Mouse (Mus musculus): ENCODE results near the gene Rph3a. TPM values are rescaled to one million over a fixed set of nuclear protein-coding genes. Genes with fewer than 3 reads are reported as not detected.
"Not testable (repeated sequence)": the region's sequence is repeated elsewhere in the genome, so short reads cannot be mapped to it uniquely, and the experiment has no call there.

Gene Rph3a
- polyA plus RNA-seq, 1 experiment from 2014 or later: 21.3 TPM

- 89% methylated on average over 4 of the region's 4 CpGs for WGBS
- Histone ChIP-seq H3K9ac (replicated peaks) (no peak overlapping the region), H3K27ac (replicated peaks) (no peak overlapping the region), H3K27me3 (no peaks in the 10 kb centered on the region), H3K36me3 (no peaks in the 10 kb centered on the region), H3K4me2 (replicated peaks) (no peak overlapping the region), H3K4me1 (no peaks in the 10 kb centered on the region), H3K4me3 (no peak overlapping the region), H3K9me3 (no peaks in the 10 kb centered on the region)
- ATAC-seq (replicated peaks): no peak
Measured at GRCm38 (mm10) chr5:120937841-120938240, 72.1 kb downstream of the Rph3a start.

GRCm38 (mm10) chr5:120933966-120934365, 75.9 kb downstream of the Rph3a start:
- Histone ChIP-seq H3K4me2 (replicated peaks) (no peak overlapping the region), H3K36me3 (no peaks in the 10 kb centered on the region), H3K4me3 (no peak overlapping the region), H3K9me3 (no peaks in the 10 kb centered on the region), H3K9ac (replicated peaks) (no peak overlapping the region), H3K4me1 (no peaks in the 10 kb centered on the region), H3K27me3 (no peaks in the 10 kb centered on the region), H3K27ac (replicated peaks) (no peak overlapping the region)
- 16% methylated on average over 5 of the region's 5 CpGs for WGBS
- no peak for ATAC-seq (replicated peaks)

GRCm38 (mm10) chr5:120927036-120927435, 82.9 kb downstream of the Rph3a start:
- H3K9ac ChIP-seq (replicated peaks): no peak overlapping the region
- H3K27ac ChIP-seq (replicated peaks): no peak overlapping the region
- no peak overlapping the region for H3K4me3 ChIP-seq
- ATAC-seq (replicated peaks): no peak
- WGBS: 0% methylated on average over 1 of the region's 1 CpGs
- no peak overlapping the region for H3K4me2 ChIP-seq (replicated peaks)
- H3K4me1 ChIP-seq: no peaks in the 10 kb centered on the region
- H3K36me3 ChIP-seq: no peaks in the 10 kb centered on the region
- H3K9me3 ChIP-seq: no peaks in the 10 kb centered on the region
- no peaks in the 10 kb centered on the region for H3K27me3 ChIP-seq

- 83% methylated on average over 2 of the region's 2 CpGs for WGBS
- not testable (repeated sequence) for ATAC-seq (replicated peaks); H3K9ac ChIP-seq (replicated peaks); H3K4me3 ChIP-seq; H3K4me1 ChIP-seq; H3K4me2 ChIP-seq (replicated peaks); H3K27ac ChIP-seq (replicated peaks); H3K9me3 ChIP-seq; H3K36me3 ChIP-seq; H3K27me3 ChIP-seq
Measured at GRCm38 (mm10) chr5:120926311-120926710, 83.6 kb downstream of the Rph3a start.

GRCm38 (mm10) chr5:120924520-120924919, 85.4 kb downstream of the Rph3a start:
- not testable (repeated sequence) for ATAC-seq (replicated peaks); H3K9me3 ChIP-seq; H3K4me3 ChIP-seq; H3K27ac ChIP-seq (replicated peaks); H3K27me3 ChIP-seq; H3K36me3 ChIP-seq; H3K4me1 ChIP-seq; H3K4me2 ChIP-seq (replicated peaks); H3K9ac ChIP-seq (replicated peaks)
- 88% methylated on average over 4 of the region's 4 CpGs for WGBS

GRCm38 (mm10) chr5:120923969-120924368, 85.9 kb downstream of the Rph3a start:
- Histone ChIP-seq H3K9me3 (no peaks in the 10 kb centered on the region), H3K4me2 (replicated peaks) (no peak overlapping the region), H3K27me3 (no peaks in the 10 kb centered on the region), H3K36me3 (no peaks in the 10 kb centered on the region), H3K4me1 (no peaks in the 10 kb centered on the region), H3K9ac (replicated peaks) (no peak overlapping the region), H3K27ac (replicated peaks) (no peak overlapping the region), H3K4me3 (no peak overlapping the region)
- 84% methylated on average over 4 of the region's 4 CpGs for WGBS
- ATAC-seq (replicated peaks): no peak

- Histone ChIP-seq H3K9me3 (no peaks in the 10 kb centered on the region), H3K9ac (replicated peaks) (no peak overlapping the region), H3K4me3 (no peak overlapping the region), H3K4me2 (replicated peaks) (no peak overlapping the region), H3K27ac (replicated peaks) (no peak overlapping the region), H3K27me3 (no peaks in the 10 kb centered on the region), H3K36me3 (no peaks in the 10 kb centered on the region), H3K4me1 (no peaks in the 10 kb centered on the region)
- no peak for ATAC-seq (replicated peaks)
- WGBS: 79% methylated on average over 3 of the region's 3 CpGs
Measured at GRCm38 (mm10) chr5:120920296-120920695, 89.6 kb downstream of the Rph3a start.

- H3K4me2 ChIP-seq (replicated peaks); H3K4me3 ChIP-seq; H3K9me3 ChIP-seq; H3K4me1 ChIP-seq; H3K9ac ChIP-seq (replicated peaks); H3K27ac ChIP-seq (replicated peaks); ATAC-seq (replicated peaks); H3K36me3 ChIP-seq; H3K27me3 ChIP-seq: not testable (repeated sequence)
- 71% methylated on average over 2 of the region's 2 CpGs for WGBS
Measured at GRCm38 (mm10) chr5:120919156-120919935, 90.5 kb downstream of the Rph3a start.

GRCm38 (mm10) chr5:120914204-120914603, 95.7 kb downstream of the Rph3a start, which contains the start of gene Oas1d:
Gene Oas1d, plus strand, starts transcription at chr5:120914536.
- H3K27me3 ChIP-seq; H3K9ac ChIP-seq (replicated peaks); H3K4me1 ChIP-seq; H3K4me3 ChIP-seq; H3K36me3 ChIP-seq; H3K27ac ChIP-seq (replicated peaks); H3K4me2 ChIP-seq (replicated peaks); H3K9me3 ChIP-seq; ATAC-seq (replicated peaks): not testable (repeated sequence)
- WGBS: 42% methylated on average over 8 of the region's 8 CpGs

GRCm38 (mm10) chr5:120908196-120908920, 101.5 kb downstream of the Rph3a start:
- Histone ChIP-seq H3K27me3 (no peaks in the 10 kb centered on the region), H3K4me2 (replicated peaks) (no peak overlapping the region), H3K4me3 (no peak overlapping the region), H3K36me3 (no peaks in the 10 kb centered on the region), H3K9ac (replicated peaks) (no peak overlapping the region), H3K9me3 (no peaks in the 10 kb centered on the region), H3K27ac (replicated peaks) (no peak overlapping the region), H3K4me1 (no peaks in the 10 kb centered on the region)
- ATAC-seq (replicated peaks): no peak
- WGBS: 56% methylated on average over 7 of the region's 7 CpGs

- not testable (repeated sequence) for H3K36me3 ChIP-seq; ATAC-seq (replicated peaks); H3K4me1 ChIP-seq; H3K4me2 ChIP-seq (replicated peaks); H3K27me3 ChIP-seq; H3K27ac ChIP-seq (replicated peaks); H3K9ac ChIP-seq (replicated peaks); H3K9me3 ChIP-seq; H3K4me3 ChIP-seq
- WGBS: 35% methylated on average over 9 of the region's 12 CpGs
Measured at GRCm38 (mm10) chr5:120906791-120907733, 102.8 kb downstream of the Rph3a start, which contains the start of gene Oas1a. Gene Oas1a, minus strand, starts transcription at chr5:120907521.

GRCm38 (mm10) chr5:120902056-120902455, 107.8 kb downstream of the Rph3a start:
- ATAC-seq (replicated peaks): no peak
- Histone ChIP-seq H3K4me2 (replicated peaks) (no peak overlapping the region), H3K9ac (replicated peaks) (no peak overlapping the region), H3K27ac (replicated peaks) (no peak overlapping the region), H3K4me3 (no peak overlapping the region), H3K9me3 (no peaks in the 10 kb centered on the region), H3K4me1 (no peaks in the 10 kb centered on the region), H3K36me3 (no peaks in the 10 kb centered on the region), H3K27me3 (no peaks in the 10 kb centered on the region)
- 90% methylated on average over 5 of the region's 5 CpGs for WGBS

All from forebrain, embryonic 15.5 days (tissue).